Mouse (Mus musculus): ENCODE measurements around the gene Prcp.

Gene Prcp

DNA sequence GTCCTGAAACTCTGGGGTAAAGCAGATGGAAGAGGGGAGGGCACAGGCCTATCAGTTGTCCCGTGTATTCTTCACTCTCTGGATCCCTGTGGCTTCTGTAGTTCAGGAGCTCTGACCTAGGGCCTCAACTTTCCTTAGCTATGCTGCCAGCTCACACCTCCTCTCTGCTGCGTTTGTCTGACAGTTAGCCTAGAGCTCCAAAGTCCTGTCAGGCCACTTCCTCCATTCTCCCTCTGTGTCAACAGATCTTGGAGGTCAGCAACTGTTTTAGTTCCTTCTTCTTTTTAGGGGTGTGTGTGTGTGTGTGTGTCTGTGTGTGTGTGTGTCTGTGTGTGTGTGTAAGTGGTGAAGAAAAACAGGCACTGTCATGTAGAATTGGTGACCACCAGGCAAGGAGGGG is 106.5 kb downstream of the Prcp start:
- no peak for DNase-seq (ENCODE audit: low spot score)

DNA sequence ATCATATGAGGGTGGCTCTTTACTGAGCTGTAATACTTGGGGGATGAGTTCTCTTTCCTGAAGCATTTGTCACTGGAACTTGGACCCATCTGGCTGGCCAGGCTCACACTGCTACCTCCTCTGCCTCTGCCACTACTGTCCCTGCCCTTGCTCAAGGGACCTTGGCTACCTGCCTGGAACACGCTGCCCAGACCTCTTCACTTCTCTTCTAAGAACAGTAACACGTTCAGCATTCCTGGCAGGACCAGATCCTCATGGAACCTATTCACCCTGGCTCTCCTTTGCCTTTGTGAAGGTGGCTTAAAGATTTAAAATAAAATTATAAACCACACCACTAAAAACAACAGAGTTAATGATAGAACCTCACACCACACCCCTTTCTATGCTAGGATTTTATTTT is 107.6 kb downstream of the Prcp start:
- DNase-seq (ENCODE audit: low spot score): no peak
